Mouse (Mus musculus): ENCODE results near the gene Gne. TPM values are rescaled to one million over a fixed set of nuclear protein-coding genes. Genes with fewer than 3 reads are reported as not detected.

Gene Gne
- total and polyA plus RNA-seq, 2 experiments = 87.9 to 318 TPM

- DNase-seq (ENCODE audit: extremely low read depth, low read depth, low spot score) = no peak
- no peak overlapping the region for H3K4me3 ChIP-seq (ENCODE audit: insufficient read depth, low read depth, low read length)
- no peaks in the 10 kb centered on the region for H3K79me2 ChIP-seq (ENCODE audit: control insufficient read depth, insufficient read depth, low read length)
- no peak overlapping the region for H3K27ac ChIP-seq (replicated peaks; ENCODE audit: insufficient read depth, low read depth, low read length)
- no peaks in the 10 kb centered on the region for H3K4me1 ChIP-seq (ENCODE audit: control insufficient read depth, insufficient read depth, low read length)
- H3K27me3 ChIP-seq (ENCODE audit: control insufficient read depth, insufficient read depth, low read length) = no peaks in the 10 kb centered on the region
- 78% methylated on average over 2 of the region's 2 CpGs for WGBS
- H3K36me3 ChIP-seq (ENCODE audit: control insufficient read depth, insufficient read depth, low read length) = no peaks in the 10 kb centered on the region
- H3K9ac ChIP-seq (ENCODE audit: low read depth, low read length) = no peak overlapping the region
- no peak for TF ChIP-seq CTCF (IDR thresholded peaks at IDR 0.05; ENCODE audit: low read depth, low read length)
These were observed 89.6 kb downstream of the Gne start for GRCm38 (mm10) chr4:43994342-43994741.

GRCm38 (mm10) chr4:43993072-43993471 is 90.9 kb downstream of the Gne start:
- H3K9ac ChIP-seq (ENCODE audit: low read depth, low read length) = no peak overlapping the region
- H3K4me1 ChIP-seq (ENCODE audit: control insufficient read depth, insufficient read depth, low read length) = no peaks in the 10 kb centered on the region
- TF ChIP-seq POLR2A (IDR thresholded peaks at IDR 0.05; ENCODE audit: extremely low read depth, insufficient read depth, low read length) = no peak
- no peak for TF ChIP-seq CTCF (IDR thresholded peaks at IDR 0.05; ENCODE audit: low read depth, low read length)
- H3K27me3 ChIP-seq (ENCODE audit: control insufficient read depth, insufficient read depth, low read length) = no peaks in the 10 kb centered on the region
- no peak overlapping the region for H3K27ac ChIP-seq (replicated peaks; ENCODE audit: insufficient read depth, low read depth, low read length)
- no peaks in the 10 kb centered on the region for H3K36me3 ChIP-seq (ENCODE audit: control insufficient read depth, insufficient read depth, low read length)
- H3K79me2 ChIP-seq (ENCODE audit: control insufficient read depth, insufficient read depth, low read length) = no peaks in the 10 kb centered on the region
- no peak overlapping the region for H3K4me3 ChIP-seq (ENCODE audit: insufficient read depth, low read depth, low read length)
- no peak for DNase-seq (ENCODE audit: extremely low read depth, low read depth, low spot score)
- 94% methylated on average over 11 of the region's 11 CpGs for WGBS

- no peak for DNase-seq (ENCODE audit: extremely low read depth, low read depth, low spot score)
- Histone ChIP-seq H3K4me3 (ENCODE audit: insufficient read depth, low read depth, low read length) (no peak overlapping the region), H3K27ac (replicated peaks; ENCODE audit: insufficient read depth, low read depth, low read length) (no peak overlapping the region), H3K79me2 (ENCODE audit: control insufficient read depth, insufficient read depth, low read length) (no peaks in the 10 kb centered on the region), H3K9ac (ENCODE audit: low read depth, low read length) (no peak overlapping the region), H3K36me3 (ENCODE audit: control insufficient read depth, insufficient read depth, low read length) (no peaks in the 10 kb centered on the region), H3K4me1 (ENCODE audit: control insufficient read depth, insufficient read depth, low read length) (no peaks in the 10 kb centered on the region), H3K27me3 (ENCODE audit: control insufficient read depth, insufficient read depth, low read length) (no peaks in the 10 kb centered on the region)
- TF ChIP-seq CTCF (IDR thresholded peaks at IDR 0.05; ENCODE audit: low read depth, low read length) (no peak), POLR2A (IDR thresholded peaks at IDR 0.05; ENCODE audit: extremely low read depth, insufficient read depth, low read length) (no peak)
- WGBS = 95% methylated on average over 3 of the region's 3 CpGs
These were observed 95.0 kb downstream of the Gne start for GRCm38 (mm10) chr4:43988976-43989375.

DNA sequence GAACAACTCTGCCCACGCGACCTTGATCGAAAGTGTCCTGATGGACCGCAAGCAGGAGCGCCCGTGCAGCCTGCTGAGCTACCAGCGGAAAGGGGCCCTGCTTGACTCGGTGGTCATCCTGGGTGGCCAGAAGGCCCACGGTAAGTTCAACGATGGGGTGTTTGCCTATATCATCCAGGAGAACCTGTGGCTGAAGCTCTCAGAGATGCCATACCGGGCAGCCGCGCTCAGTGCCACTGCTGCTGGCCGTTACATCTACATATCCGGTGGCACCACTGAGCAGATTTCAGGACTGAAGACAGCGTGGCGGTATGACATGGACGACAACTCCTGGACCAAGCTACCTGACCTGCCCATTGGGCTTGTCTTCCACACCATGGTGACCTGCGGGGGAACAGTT is 99.7 kb downstream of the Gne start:
- TF ChIP-seq POLR2A (IDR thresholded peaks at IDR 0.05; ENCODE audit: extremely low read depth, insufficient read depth, low read length) = no peak
- no peak for TF ChIP-seq CTCF (IDR thresholded peaks at IDR 0.05; ENCODE audit: low read depth, low read length)
- Histone ChIP-seq H3K36me3 (ENCODE audit: control insufficient read depth, insufficient read depth, low read length) (no peaks in the 10 kb centered on the region), H3K27ac (replicated peaks; ENCODE audit: insufficient read depth, low read depth, low read length) (no peak overlapping the region), H3K9ac (ENCODE audit: low read depth, low read length) (no peak overlapping the region), H3K79me2 (ENCODE audit: control insufficient read depth, insufficient read depth, low read length) (no peaks in the 10 kb centered on the region), H3K4me1 (ENCODE audit: control insufficient read depth, insufficient read depth, low read length) (no peaks in the 10 kb centered on the region), H3K4me3 (ENCODE audit: insufficient read depth, low read depth, low read length) (no peak overlapping the region), H3K27me3 (ENCODE audit: control insufficient read depth, insufficient read depth, low read length) (no peaks in the 10 kb centered on the region)
- DNase-seq (ENCODE audit: extremely low read depth, low read depth, low spot score) = no peak
- 89% methylated on average over 19 of the region's 19 CpGs for WGBS

Other genes with a start within 250 kb of the Gne start
- gene Olfr157, start 244.0 kb downstream of the Gne start, total RNA-seq (2014; rRNA removed) = not detected in 2 replicates
- not detected in 2 replicates for gene Olfr157, start 244.0 kb downstream of the Gne start, polyA plus RNA-seq (2012; rRNA removed)
- gene Olfr155, start 232.6 kb downstream of the Gne start, total RNA-seq (2014; rRNA removed) = not detected in 2 replicates
- gene Olfr155, start 232.6 kb downstream of the Gne start, polyA plus RNA-seq (2012; rRNA removed) = not detected in 2 replicates
- gene Reck, start 208.6 kb downstream of the Gne start, total RNA-seq (2014; rRNA removed) = 1.9 and 2.2 TPM in 2 replicates
- 2.4 and 2.6 TPM in 2 replicates for gene Reck, start 208.6 kb downstream of the Gne start, polyA plus RNA-seq (2012; rRNA removed)
- 0.83 and 2.0 TPM in 2 replicates for gene Glipr2, start 126.8 kb downstream of the Gne start, total RNA-seq (2014; rRNA removed)
- gene Glipr2, start 126.8 kb downstream of the Gne start, polyA plus RNA-seq (2012; rRNA removed) = 0.67 and 1.2 TPM in 2 replicates
- gene Ccin, start 100.7 kb downstream of the Gne start, total RNA-seq (2014; rRNA removed) = not detected in 2 replicates
- gene Ccin, start 100.7 kb downstream of the Gne start, polyA plus RNA-seq (2012; rRNA removed) = not detected in 2 replicates
- 166 and 191 TPM in 2 replicates for gene Clta, start 79.7 kb downstream of the Gne start, total RNA-seq (2014; rRNA removed)
- 116 and 154 TPM in 2 replicates for gene Clta, start 79.7 kb downstream of the Gne start, polyA plus RNA-seq (2012; rRNA removed)
- gene Rnf38, start 149.6 kb upstream of the Gne start, total RNA-seq (2014; rRNA removed) = 6.6 and 6.7 TPM in 2 replicates
- 18.1 and 23.5 TPM in 2 replicates for gene Rnf38, start 149.6 kb upstream of the Gne start, polyA plus RNA-seq (2012; rRNA removed)
- 0.09 and 0.13 TPM in 2 replicates for gene Melk, start 216.7 kb upstream of the Gne start, total RNA-seq (2014; rRNA removed)
- gene Melk, start 216.7 kb upstream of the Gne start, polyA plus RNA-seq (2012; rRNA removed) = 0.05 TPM in 1 of 2 replicates, not detected in the other

Measured in liver, adult 2 months (tissue).